Mouse (Mus musculus): ENCODE results near the gene Cx3cr1. TPM values are rescaled to one million over a fixed set of nuclear protein-coding genes. Genes with fewer than 3 reads are reported as not detected.
A peak's percentile ranks its signal among the peaks of the same experiment; 100 is the strongest.
"Not testable (repeated sequence)": the region's sequence is repeated elsewhere in the genome, so short reads cannot be mapped to it uniquely, and the experiment has no call there.

The Cx3cr1 gene
- total RNA-seq, 2 experiments from 2014 or later: 2.0 to 3.2 TPM

GRCm38 (mm10) chr9:120027401-120028151 is 42.1 kb downstream of the Cx3cr1 start:
- peak; percentile 42 for DNase-seq

- no peak for DNase-seq
Measured at GRCm38 (mm10) chr9:120024625-120025024, 45.1 kb downstream of the Cx3cr1 start.

- DNase-seq: no peak
Measured at GRCm38 (mm10) chr9:120024171-120024570, 45.5 kb downstream of the Cx3cr1 start.

GRCm38 (mm10) chr9:120023086-120023811 is 46.4 kb downstream of the Cx3cr1 start, which contains the start of gene Xirp1:
Gene Xirp1 (minus strand): TSS chr9:120023598.
- no peak for DNase-seq

- DNase-seq: no peak
Measured at GRCm38 (mm10) chr9:120021164-120021563, 48.5 kb downstream of the Cx3cr1 start.

- peak; percentile 83 for DNase-seq
Measured at GRCm38 (mm10) chr9:120020285-120020890, 49.3 kb downstream of the Cx3cr1 start.

GRCm38 (mm10) chr9:120016956-120017355 is 52.7 kb downstream of the Cx3cr1 start:
- no peak for DNase-seq

GRCm38 (mm10) chr9:120014828-120015227 is 54.9 kb downstream of the Cx3cr1 start:
- no peak for DNase-seq

GRCm38 (mm10) chr9:120013251-120013820 is 56.3 kb downstream of the Cx3cr1 start:
- DNase-seq: no peak

- no peak for DNase-seq
Measured at GRCm38 (mm10) chr9:120012781-120013180, 56.9 kb downstream of the Cx3cr1 start.

- not testable (repeated sequence) for DNase-seq
Measured at GRCm38 (mm10) chr9:120012161-120012560, 57.5 kb downstream of the Cx3cr1 start.

GRCm38 (mm10) chr9:120011533-120011932 is 58.1 kb downstream of the Cx3cr1 start:
- DNase-seq: peak; percentile 66

GRCm38 (mm10) chr9:120010781-120011511 is 58.7 kb downstream of the Cx3cr1 start:
- DNase-seq: peak; percentile 99

GRCm38 (mm10) chr9:120009871-120010270 is 59.8 kb downstream of the Cx3cr1 start:
- no peak for DNase-seq

- no peak for DNase-seq
Measured at GRCm38 (mm10) chr9:120009226-120009841, 60.3 kb downstream of the Cx3cr1 start.

GRCm38 (mm10) chr9:120007833-120008232 is 61.8 kb downstream of the Cx3cr1 start:
- DNase-seq: no peak

GRCm38 (mm10) chr9:120005936-120006335 is 63.7 kb downstream of the Cx3cr1 start:
- no peak for DNase-seq

GRCm38 (mm10) chr9:120002893-120003292 is 66.8 kb downstream of the Cx3cr1 start:
- DNase-seq: no peak

GRCm38 (mm10) chr9:120001945-120002725 is 67.5 kb downstream of the Cx3cr1 start:
- peak; percentile 64 for DNase-seq

- DNase-seq: no peak
Measured at GRCm38 (mm10) chr9:120000761-120001160, 68.9 kb downstream of the Cx3cr1 start.

- DNase-seq: no peak
Measured at GRCm38 (mm10) chr9:119999636-120000035, 70.0 kb downstream of the Cx3cr1 start.
